Mouse (Mus musculus) spleen, postnatal 10 days (tissue): ENCODE measurements around the gene Zfp986.
A peak's percentile ranks its signal among the peaks of the same experiment; 100 is the strongest.
"Not testable (repeated sequence)": the region's sequence is repeated elsewhere in the genome, so short reads cannot be mapped to it uniquely, and the experiment has no call there.

Experiments used
- DNase-seq, 2 experiments: peaks; one replicate each; pipeline ENCODE4 v3.0.0; 2021 to 2022; ENCODE audit warnings: low spot score in 2 of 2

Gene Zfp986

DNA sequence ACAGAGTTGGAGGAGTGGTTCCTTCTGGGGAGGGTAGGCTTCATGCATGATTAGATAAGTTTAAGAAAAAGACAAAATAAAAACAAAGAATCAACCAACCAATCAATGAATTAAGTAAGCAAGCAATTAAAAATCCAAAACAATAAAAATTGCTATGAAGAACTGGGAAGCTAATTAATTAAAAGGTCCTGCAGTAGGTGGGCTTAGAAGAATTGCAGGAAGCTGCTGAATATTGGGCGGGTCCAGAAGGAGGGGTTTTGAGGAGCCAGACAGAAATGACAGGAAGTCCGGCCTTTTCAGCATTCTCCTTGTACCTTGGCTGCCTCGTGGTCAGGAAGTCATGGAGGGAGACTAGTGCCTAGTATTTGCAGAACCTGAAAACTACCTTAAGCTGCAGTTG lies at the start of gene Zfp986:
Gene Zfp986 (plus strand): TSS at position 301 of the 400 bp plus-strand sequence.
- not testable (repeated sequence) for DNase-seq

DNA sequence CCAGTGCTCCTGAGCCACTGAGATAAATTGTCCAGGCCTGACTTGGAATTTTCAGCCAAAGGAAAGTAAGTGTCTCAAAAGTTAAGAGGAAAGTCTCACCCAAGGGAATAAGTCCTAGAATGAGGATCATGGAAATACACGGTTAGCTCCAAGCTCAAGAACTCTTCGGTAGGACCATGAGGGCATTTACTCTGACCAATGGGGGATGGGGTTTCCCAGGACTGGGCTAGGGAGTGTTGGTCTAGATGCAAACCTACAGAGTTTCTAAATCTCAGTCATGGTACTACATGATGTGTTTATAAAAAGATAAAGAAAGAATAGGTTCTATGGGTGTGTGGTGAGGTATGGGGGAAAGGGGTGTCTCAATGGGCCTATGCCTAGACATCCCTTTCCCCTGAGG lies 48.6 kb upstream of the Zfp986 start:
- not testable (repeated sequence) for DNase-seq

GRCm38 (mm10) chr4:145825606-145826005 lies 43.0 kb upstream of the Zfp986 start:
- DNase-seq, result not testable (repeated sequence)

DNA sequence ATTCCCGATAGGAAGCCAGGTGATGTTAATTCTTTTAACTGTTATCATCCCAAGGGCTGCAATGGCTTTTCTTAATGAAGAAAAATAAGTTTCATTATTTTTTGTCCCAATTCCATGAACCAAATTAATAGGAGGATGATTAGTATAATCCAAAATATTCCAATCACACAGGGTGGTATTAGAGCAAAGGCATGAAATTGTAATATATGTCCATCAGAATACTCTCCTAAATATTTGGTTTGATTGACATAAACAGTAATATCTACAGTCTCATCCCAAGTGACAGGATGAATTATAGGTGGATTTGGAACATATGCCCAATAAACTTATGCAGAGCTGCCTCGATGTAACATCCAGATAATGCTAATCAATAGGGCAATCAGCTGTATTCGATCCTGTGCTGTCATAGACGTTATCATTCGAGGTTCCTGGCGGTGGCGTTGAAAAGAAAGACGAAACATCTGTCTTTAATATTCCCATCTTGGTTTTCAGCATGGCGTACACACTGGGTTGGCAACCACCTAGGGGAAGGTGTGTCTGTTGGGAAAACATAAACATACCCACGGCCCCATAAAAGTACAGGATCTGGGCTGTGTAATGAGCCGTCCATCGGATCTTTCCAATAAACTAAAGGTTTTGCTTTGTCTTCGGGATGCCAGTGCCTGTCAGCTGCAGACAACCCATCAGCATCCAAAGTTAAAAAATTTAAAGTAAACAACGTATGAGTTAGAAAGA lies 37.1 kb upstream of the Zfp986 start:
- not testable (repeated sequence) for DNase-seq

DNA sequence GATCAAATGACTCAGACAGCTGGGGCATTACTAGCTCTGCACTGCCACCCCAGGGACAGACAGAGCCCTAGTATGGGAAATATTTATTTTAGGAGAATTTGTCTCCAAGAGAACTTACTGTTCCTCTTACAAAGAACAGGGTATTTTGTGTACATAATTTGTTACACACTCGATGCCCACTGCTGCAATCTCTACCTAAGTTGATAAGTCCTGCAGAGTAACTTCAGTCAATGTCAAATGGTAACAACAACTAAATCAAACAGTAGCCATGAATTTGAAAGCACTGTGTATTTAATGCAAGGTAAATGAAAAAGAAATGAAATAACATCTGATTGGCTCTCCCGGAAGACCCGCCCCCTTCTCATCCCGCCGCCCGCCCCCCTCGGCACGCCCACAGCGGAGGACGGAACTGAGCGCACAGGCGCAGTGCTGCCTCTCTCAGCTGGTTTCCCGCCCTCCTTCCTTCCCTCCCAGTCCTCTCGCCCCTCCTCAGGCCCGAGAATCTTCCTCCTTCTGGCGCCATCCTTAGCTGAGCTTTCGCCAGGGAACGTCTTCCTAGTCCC lies 32.2 kb upstream of the Zfp986 start:
- not testable (repeated sequence) for DNase-seq

DNA sequence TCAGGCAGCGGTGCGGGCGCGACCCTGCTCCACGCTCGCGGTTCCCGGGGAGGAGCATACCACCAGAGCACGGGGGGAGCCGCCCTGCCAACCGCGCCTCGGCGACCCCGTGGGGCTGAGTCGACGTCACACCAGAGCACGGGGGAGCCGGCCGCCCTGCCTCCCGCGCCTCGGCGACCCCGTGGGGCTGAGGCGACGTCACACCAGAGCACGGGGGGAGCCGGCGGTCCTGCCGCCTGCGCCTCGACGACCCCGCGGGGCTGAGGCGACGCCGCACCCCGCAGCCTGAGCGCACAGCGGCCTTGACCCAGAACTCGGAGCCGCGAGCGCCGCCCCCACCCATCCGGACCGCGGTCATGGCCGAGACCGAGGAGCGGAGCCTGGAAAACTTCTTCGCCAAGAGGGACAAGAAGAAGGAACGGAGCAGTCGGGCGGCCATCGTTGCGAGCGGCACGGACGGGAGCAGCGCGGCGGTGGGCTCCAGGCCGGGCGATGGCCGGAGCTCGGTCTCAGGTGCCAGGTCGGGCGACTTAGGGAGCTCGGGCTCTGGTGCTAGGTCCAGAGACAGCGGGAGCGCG lies 31.6 kb upstream of the Zfp986 start:
- DNase-seq, result peak in 1 of 2 experiments; percentile 20

DNA sequence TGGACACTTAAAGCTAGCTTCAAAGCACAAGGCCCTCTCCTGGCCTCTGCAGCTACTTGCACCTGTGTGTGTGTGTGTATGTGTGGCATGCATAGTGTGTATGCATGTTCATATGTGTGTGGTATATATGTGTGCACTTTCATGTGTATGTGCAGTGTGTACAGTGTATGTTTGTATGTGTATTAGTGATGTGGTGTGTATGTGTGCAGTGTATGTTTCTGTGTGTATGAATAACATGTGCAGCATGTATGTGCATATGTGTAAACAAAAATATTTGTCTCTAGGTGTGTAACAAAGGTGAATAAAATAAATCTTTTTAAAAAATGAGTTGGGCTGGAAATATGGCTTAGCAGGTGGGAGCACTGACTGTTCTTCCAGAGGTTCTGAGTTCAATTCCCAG lies 21.8 kb upstream of the Zfp986 start:
- DNase-seq, result not testable (repeated sequence)

DNA sequence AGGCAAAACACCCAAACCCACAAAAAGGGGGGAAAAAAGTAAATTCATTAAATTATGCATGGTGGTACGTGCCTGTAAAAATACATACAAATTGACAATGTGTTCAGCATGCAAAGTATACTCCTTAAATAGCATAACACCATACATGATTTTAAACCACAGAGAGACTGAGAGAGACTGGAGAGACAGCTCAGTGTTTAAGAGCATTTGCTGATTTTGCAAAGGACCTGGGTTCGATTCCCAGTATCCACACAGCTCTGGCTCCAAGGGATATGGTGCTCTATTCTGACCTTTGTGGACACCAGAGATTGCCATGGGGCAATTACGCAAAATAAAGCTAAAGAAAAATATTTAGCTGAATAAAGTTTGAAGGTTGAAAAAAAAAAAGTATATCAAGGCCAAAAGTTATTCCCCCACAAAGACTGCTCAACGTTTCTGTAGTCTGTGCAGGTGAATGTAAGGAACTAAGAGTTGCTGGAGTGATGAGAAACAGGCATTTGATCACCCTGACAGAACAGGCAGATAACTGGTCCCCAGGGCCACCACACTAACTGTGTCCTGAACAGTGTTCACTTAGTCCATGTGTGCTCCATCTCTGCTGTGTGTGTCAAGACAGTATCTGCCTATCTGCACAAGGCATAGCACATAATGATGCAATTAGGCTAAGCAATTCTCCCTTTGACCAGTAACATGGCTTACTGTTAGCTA lies 20.3 kb upstream of the Zfp986 start:
- DNase-seq, result not testable (repeated sequence)

- not testable (repeated sequence) for DNase-seq
Observed at GRCm38 (mm10) chr4:145848891-145849214, 19.7 kb upstream of the Zfp986 start.

- not testable (repeated sequence) for DNase-seq
Observed at GRCm38 (mm10) chr4:145851421-145851820, 17.2 kb upstream of the Zfp986 start.

DNA sequence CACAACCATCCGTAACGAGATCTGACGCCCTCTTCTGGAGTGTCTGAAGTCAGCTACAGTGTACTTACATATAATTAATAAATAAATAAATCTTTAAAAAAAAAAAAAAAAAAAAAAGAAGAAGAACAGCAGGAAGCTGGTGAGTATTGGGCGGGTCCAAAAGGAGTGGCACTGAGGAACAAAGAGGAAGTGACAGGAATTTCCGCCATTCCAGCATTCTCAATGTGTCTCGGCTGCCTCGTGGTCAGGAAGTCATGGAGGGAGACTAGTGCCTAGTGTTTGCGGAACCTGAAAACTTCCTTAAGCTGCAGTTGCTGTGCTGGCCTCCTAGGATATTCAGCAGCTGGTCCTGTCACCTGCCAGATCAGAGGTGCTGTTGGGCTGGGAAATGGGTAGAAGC lies 4.7 kb upstream of the Zfp986 start:
- DNase-seq, result peak in 1 of 2 experiments; percentile 15
